Mouse (Mus musculus): Measurements from ENCODE around the gene Dpagt1. TPM values are rescaled to one million over a fixed set of nuclear protein-coding genes. Genes with fewer than 3 reads are reported as not detected.

Gene Dpagt1
- polyA plus RNA-seq, 1 experiment from 2014 or later = 55.8 TPM

GRCm38 (mm10) chr9:44313476-44314256, 12.2 kb upstream of the Dpagt1 start:
- Histone ChIP-seq H3K36me3 (ENCODE audit: control insufficient read depth, insufficient read depth, low read length) (no peaks in the 10 kb centered on the region; the same call in 1 of the 2 replicates), H3K27me3 (ENCODE audit: control insufficient read depth, insufficient read depth, low read length) (no peaks in the 10 kb centered on the region), H3K9ac (ENCODE audit: low read length) (no peak overlapping the region), H3K9me3 (ENCODE audit: control insufficient read depth, low read length) (no peaks in the 10 kb centered on the region), H3K4me2 (ENCODE audit: low read depth, severe bottlenecking) (no peak overlapping the region), H3K4me1 (ENCODE audit: control insufficient read depth, insufficient read depth, low read length) (peaks cover 2% of the 10 kb centered on the region; the same call in 1 of the 2 replicates), H3K27ac (replicated peaks; ENCODE audit: low read depth, low read length) (no peak overlapping the region), H3K4me3 (ENCODE audit: low read depth, low read length) (no peak overlapping the region)
- no peak for ATAC-seq (ENCODE audit: insufficient number of reproducible peaks, low FRiP score, low TSS enrichment, low read depth)
- no peak for DNase-seq (ENCODE audit: low spot score)
- WGBS = 81% methylated on average over 19 of the region's 19 CpGs

GRCm38 (mm10) chr9:44314257-44314547, 11.6 kb upstream of the Dpagt1 start:
- 71% methylated on average over 4 of the region's 4 CpGs for WGBS
- Histone ChIP-seq H3K27ac (replicated peaks; ENCODE audit: low read depth, low read length) (no peak overlapping the region), H3K4me1 (ENCODE audit: control insufficient read depth, insufficient read depth, low read length) (peaks cover 8% of the 10 kb centered on the region), H3K9me3 (ENCODE audit: control insufficient read depth, low read length) (no peaks in the 10 kb centered on the region), H3K27me3 (ENCODE audit: control insufficient read depth, insufficient read depth, low read length) (no peaks in the 10 kb centered on the region), H3K9ac (ENCODE audit: low read length) (no peak overlapping the region), H3K4me2 (ENCODE audit: low read depth, severe bottlenecking) (no peak overlapping the region), H3K4me3 (ENCODE audit: low read depth, low read length) (no peak overlapping the region), H3K36me3 (ENCODE audit: control insufficient read depth, insufficient read depth, low read length) (no peaks in the 10 kb centered on the region; the same call in 1 of the 2 replicates)
- DNase-seq (ENCODE audit: low spot score) (no peak), ATAC-seq (ENCODE audit: insufficient number of reproducible peaks, low FRiP score, low TSS enrichment, low read depth) (no peak)

DNA sequence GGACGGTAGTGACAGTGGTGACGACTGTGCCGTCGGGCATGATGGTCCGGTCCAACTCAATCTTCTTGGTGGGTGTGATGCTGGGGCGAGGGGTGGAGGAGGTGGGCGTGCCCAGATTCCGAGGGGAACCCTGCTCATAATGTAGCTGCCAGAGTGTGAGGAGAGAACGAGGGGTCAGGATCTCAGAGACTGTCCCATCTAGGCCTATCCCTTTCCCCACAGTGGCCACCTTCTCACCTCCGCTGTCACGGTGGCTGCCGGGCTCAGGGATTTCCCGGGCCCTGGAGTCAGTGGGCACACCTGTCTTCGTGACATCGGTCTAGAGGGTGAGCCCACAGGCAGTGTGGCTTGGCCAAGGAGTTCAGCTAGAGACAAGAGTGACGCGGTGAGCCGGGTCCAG, 10.9 kb upstream of the Dpagt1 start:
- Histone ChIP-seq H3K4me3 (ENCODE audit: low read depth, low read length) (no peak overlapping the region), H3K9me3 (ENCODE audit: control insufficient read depth, low read length) (no peaks in the 10 kb centered on the region), H3K9ac (ENCODE audit: low read length) (no peak overlapping the region), H3K36me3 (ENCODE audit: control insufficient read depth, insufficient read depth, low read length) (no peaks in the 10 kb centered on the region; the same call in 1 of the 2 replicates), H3K4me2 (ENCODE audit: low read depth, severe bottlenecking) (no peak overlapping the region), H3K4me1 (ENCODE audit: control insufficient read depth, insufficient read depth, low read length) (peaks cover 11% of the 10 kb centered on the region), H3K27me3 (ENCODE audit: control insufficient read depth, insufficient read depth, low read length) (no peaks in the 10 kb centered on the region), H3K27ac (replicated peaks; ENCODE audit: low read depth, low read length) (no peak overlapping the region)
- WGBS = 91% methylated on average over 18 of the region's 18 CpGs
- no peak for ATAC-seq (ENCODE audit: insufficient number of reproducible peaks, low FRiP score, low TSS enrichment, low read depth)
- DNase-seq (ENCODE audit: low spot score) = no peak

GRCm38 (mm10) chr9:44317452-44317851, 8.4 kb upstream of the Dpagt1 start:
- Histone ChIP-seq H3K9me3 (ENCODE audit: control insufficient read depth, low read length) (no peaks in the 10 kb centered on the region), H3K4me2 (ENCODE audit: low read depth, severe bottlenecking) (no peak overlapping the region), H3K27me3 (ENCODE audit: control insufficient read depth, insufficient read depth, low read length) (no peaks in the 10 kb centered on the region), H3K36me3 (ENCODE audit: control insufficient read depth, insufficient read depth, low read length) (no peaks in the 10 kb centered on the region; the same call in 1 of the 2 replicates), H3K4me3 (ENCODE audit: low read depth, low read length) (no peak overlapping the region), H3K4me1 (ENCODE audit: control insufficient read depth, insufficient read depth, low read length) (peaks cover 8% of the 10 kb centered on the region), H3K27ac (replicated peaks; ENCODE audit: low read depth, low read length) (no peak overlapping the region), H3K9ac (ENCODE audit: low read length) (no peak overlapping the region)
- WGBS = 68% methylated on average over 4 of the region's 4 CpGs
- ATAC-seq (ENCODE audit: insufficient number of reproducible peaks, low FRiP score, low TSS enrichment, low read depth) (no peak), DNase-seq (ENCODE audit: low spot score) (no peak)

DNA sequence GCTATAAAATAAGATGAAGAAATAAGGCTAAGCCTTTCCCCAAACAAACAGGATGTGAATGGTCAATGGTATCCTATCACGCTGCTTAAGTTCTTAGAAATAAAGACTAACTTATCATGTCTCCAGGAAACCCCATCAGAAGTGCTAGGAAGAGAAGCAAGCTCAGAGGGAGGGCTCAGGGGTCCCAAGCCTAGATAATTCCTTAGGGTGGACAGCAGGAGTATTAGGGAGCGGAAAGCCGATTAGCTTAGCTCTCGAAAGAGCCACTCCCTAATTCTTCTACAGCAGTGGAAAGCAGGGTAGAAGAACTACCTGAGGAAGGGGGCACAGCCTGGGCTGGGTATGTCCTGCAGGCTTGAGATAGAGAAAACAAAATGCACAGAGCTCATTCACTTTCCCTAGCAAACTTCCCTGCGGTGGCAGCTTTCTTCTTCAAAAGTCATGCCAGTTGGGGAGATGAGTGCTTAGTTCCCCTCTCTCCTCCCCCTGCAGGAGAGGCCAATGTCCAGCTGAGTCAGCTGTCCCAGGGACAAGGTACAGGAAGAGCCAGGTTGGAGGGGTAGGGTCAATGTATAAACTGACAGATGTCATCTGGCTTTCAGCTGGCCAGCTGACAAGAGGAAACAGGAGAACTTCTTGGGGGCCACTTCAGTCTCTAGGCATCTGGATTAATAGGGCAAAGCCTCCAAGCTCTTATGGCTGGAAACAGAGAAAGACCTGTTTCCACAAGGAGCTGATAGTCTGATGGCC, 7.6 kb upstream of the Dpagt1 start:
- Histone ChIP-seq H3K4me1 (ENCODE audit: control insufficient read depth, insufficient read depth, low read length) (peaks cover 8% of the 10 kb centered on the region), H3K27me3 (ENCODE audit: control insufficient read depth, insufficient read depth, low read length) (no peaks in the 10 kb centered on the region), H3K36me3 (ENCODE audit: control insufficient read depth, insufficient read depth, low read length) (no peaks in the 10 kb centered on the region; the same call in 1 of the 2 replicates), H3K9me3 (ENCODE audit: control insufficient read depth, low read length) (no peaks in the 10 kb centered on the region), H3K4me2 (ENCODE audit: low read depth, severe bottlenecking) (peak overlapping the region; percentile 79; the same call in 1 of the 2 replicates), H3K27ac (replicated peaks; ENCODE audit: low read depth, low read length) (no peak overlapping the region), H3K4me3 (ENCODE audit: low read depth, low read length) (no peak overlapping the region), H3K9ac (ENCODE audit: low read length) (no peak overlapping the region)
- DNase-seq (ENCODE audit: low spot score) = no peak
- no peak for ATAC-seq (ENCODE audit: insufficient number of reproducible peaks, low FRiP score, low TSS enrichment, low read depth)
- 62% methylated on average over 5 of the region's 5 CpGs for WGBS

- H3K27ac ChIP-seq (replicated peaks; ENCODE audit: low read depth, low read length) = no peak overlapping the region
- no peaks in the 10 kb centered on the region; the same call in 1 of the 2 replicates for H3K36me3 ChIP-seq (ENCODE audit: control insufficient read depth, insufficient read depth, low read length)
- no peak for DNase-seq (ENCODE audit: low spot score)
- no peaks in the 10 kb centered on the region for H3K9me3 ChIP-seq (ENCODE audit: control insufficient read depth, low read length)
- no peak for ATAC-seq (ENCODE audit: insufficient number of reproducible peaks, low FRiP score, low TSS enrichment, low read depth)
- WGBS = 38% methylated on average over 3 of the region's 3 CpGs
- no peaks in the 10 kb centered on the region for H3K27me3 ChIP-seq (ENCODE audit: control insufficient read depth, insufficient read depth, low read length)
- H3K9ac ChIP-seq (ENCODE audit: low read length) = peak overlapping the region; percentile 74; the same call in 1 of the 2 replicates
- peak overlapping the region; percentile 89 for H3K4me3 ChIP-seq (ENCODE audit: low read depth, low read length)
- H3K4me1 ChIP-seq (ENCODE audit: control insufficient read depth, insufficient read depth, low read length) = peaks cover 8% of the 10 kb centered on the region
- H3K4me2 ChIP-seq (ENCODE audit: low read depth, severe bottlenecking) = peak overlapping the region; percentile 79
Observed at GRCm38 (mm10) chr9:44318826-44319095, 7.1 kb upstream of the Dpagt1 start.

DNA sequence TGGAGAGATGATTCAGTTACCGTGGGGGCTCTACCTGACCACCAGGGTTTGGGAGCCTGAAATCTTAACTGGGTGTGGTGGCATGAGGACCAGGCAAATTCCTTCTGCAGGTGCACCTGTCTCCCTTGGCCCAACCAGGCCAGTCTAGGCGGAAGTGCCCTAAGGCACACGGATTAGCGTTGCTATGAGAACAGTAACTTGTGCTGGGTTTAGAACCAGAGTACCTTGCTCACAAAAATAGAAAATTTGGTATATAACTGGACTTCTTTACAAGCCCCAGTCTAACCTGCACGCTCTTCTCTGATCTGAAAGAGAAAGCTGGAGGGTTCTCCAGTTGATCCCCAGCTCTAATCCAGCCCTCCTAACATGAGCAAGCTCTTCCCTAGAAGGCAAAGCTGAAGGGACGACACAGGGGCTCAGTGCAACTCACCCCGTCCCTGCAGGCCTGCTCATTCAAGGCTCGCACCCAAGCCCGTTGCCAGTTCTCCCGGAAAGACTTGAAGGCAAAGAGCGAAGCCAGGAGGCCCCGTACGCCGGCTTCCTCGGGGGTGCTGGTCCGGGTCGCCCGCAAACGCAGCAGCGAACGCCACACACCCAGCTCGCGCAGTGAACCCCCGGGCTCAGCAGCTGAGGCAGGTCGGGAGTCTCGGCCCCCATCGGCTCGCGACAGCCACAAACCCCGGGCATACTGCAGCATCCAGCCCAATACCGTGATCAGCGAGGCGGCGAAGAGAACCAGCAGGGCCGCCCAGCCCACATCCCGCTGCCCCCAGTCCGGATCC, 6.5 kb upstream of the Dpagt1 start:
- Histone ChIP-seq H3K4me1 (ENCODE audit: control insufficient read depth, insufficient read depth, low read length) (peaks cover 8% of the 10 kb centered on the region), H3K36me3 (ENCODE audit: control insufficient read depth, insufficient read depth, low read length) (no peaks in the 10 kb centered on the region; the same call in 1 of the 2 replicates), H3K27me3 (ENCODE audit: control insufficient read depth, insufficient read depth, low read length) (no peaks in the 10 kb centered on the region), H3K27ac (replicated peaks; ENCODE audit: low read depth, low read length) (no peak overlapping the region), H3K4me3 (ENCODE audit: low read depth, low read length) (peak overlapping the region; percentile 89), H3K9ac (ENCODE audit: low read length) (peak overlapping the region; percentile 74), H3K9me3 (ENCODE audit: control insufficient read depth, low read length) (no peaks in the 10 kb centered on the region), H3K4me2 (ENCODE audit: low read depth, severe bottlenecking) (peak overlapping the region; percentile 79)
- no peak for ATAC-seq (ENCODE audit: insufficient number of reproducible peaks, low FRiP score, low TSS enrichment, low read depth)
- peak; percentile 49 for DNase-seq (ENCODE audit: low spot score)
- 2% methylated on average over 37 of the region's 37 CpGs for WGBS
